Mouse (Mus musculus) forebrain, embryonic 16.5 days (tissue): ENCODE data around the gene Vsig2. TPM values are rescaled to one million over a fixed set of nuclear protein-coding genes. Genes with fewer than 3 reads are reported as not detected.

Source experiments
- ATAC-seq: fragments of 200-750 bp; cut with Nextera tagmentation; 2 replicates; pipeline ENCODE4 v1.8.0; 2017; ENCODE audit warnings: mild to moderate bottlenecking, moderate library complexity
- H3K27ac ChIP-seq: fragments of 300-500 bp; sonication (generic); 2 replicates; pipeline ENCODE4 v1.5.1; 2014; ENCODE audit warnings: low read length, control low read depth
- H3K27me3 ChIP-seq: fragments of 300-500 bp; sonication (generic); replicated peaks from 2 replicates; pipeline ENCODE4 v1.6.1; 2014; ENCODE audit warnings: low read length; ENCODE audit not compliant: control insufficient read depth, insufficient read depth
- H3K36me3 ChIP-seq: fragments of 300-500 bp; sonication (generic); 2 replicates; pipeline ENCODE4 v1.6.1; 2014; ENCODE audit not compliant: control insufficient read depth, insufficient read depth
- H3K4me1 ChIP-seq: fragments of 300-500 bp; sonication (generic); replicated peaks from 2 replicates; pipeline ENCODE4 v1.6.1; 2014; ENCODE audit warnings: low read length; ENCODE audit not compliant: control insufficient read depth, insufficient read depth
- H3K4me2 ChIP-seq: fragments of 300-500 bp; sonication (generic); 2 replicates; pipeline ENCODE4 v1.6.1; 2014; ENCODE audit warnings: mild to moderate bottlenecking, low read length, control low read depth
- H3K4me3 ChIP-seq: fragments of 300-500 bp; sonication (generic); replicated peaks from 2 replicates; pipeline ENCODE4 v1.5.1; 2014; ENCODE audit warnings: mild to moderate bottlenecking, low read length, control low read depth
- H3K9ac ChIP-seq: fragments of 300-500 bp; sonication (generic); replicated peaks from 2 replicates; pipeline ENCODE4 v1.6.1; 2014; ENCODE audit warnings: low read depth, low read length, control low read depth
- H3K9me3 ChIP-seq: fragments of 300-500 bp; sonication (generic); 2 replicates; pipeline ENCODE4 v1.6.1; 2016; ENCODE audit warnings: low read length; ENCODE audit not compliant: control insufficient read depth
- whole genome bisulfite sequencing: fragments of 180-500 bp; shearing (Covaris S2); extraction: QIAGEN DNeasy Blood & Tissue Kit; methylation state at CpG from one replicate; pipeline ENCODE4 v1.1.7; 2014; 5-methylcytosine and 5-hydroxymethylcytosine counted together
- polyA plus RNA-seq: library from polyadenylated mRNA; unstranded; fragments of >200 nt; fragmentation: Nextera tagmentation; extraction: Ambion mirVana; gene quantifications from 2 replicates; pipeline ENCODE4 v1.2.1, GENCODE M21; 2015

The Vsig2 gene
- polyA plus RNA-seq, 1 experiment from 2014 or later, result 0.86 TPM

- Histone ChIP-seq H3K27ac (no peak overlapping the region), H3K36me3 (no peaks in the 10 kb centered on the region), H3K4me3 (no peak overlapping the region), H3K4me1 (peaks cover 8% of the 10 kb centered on the region), H3K9ac (no peak overlapping the region), H3K4me2 (no peak overlapping the region), H3K27me3 (no peaks in the 10 kb centered on the region; the same call in 1 of the 2 replicates), H3K9me3 (no peaks in the 10 kb centered on the region)
- no peak for ATAC-seq
- 79% methylated on average over 2 of the region's 2 CpGs for WGBS
Observed at GRCm38 (mm10) chr9:37569231-37569835, 30.3 kb downstream of the Vsig2 start.

GRCm38 (mm10) chr9:37572204-37572876 lies 33.3 kb downstream of the Vsig2 start:
- WGBS, result 61% methylated on average over 3 of the region's 3 CpGs
- ATAC-seq, result no peak

GRCm38 (mm10) chr9:37576436-37576930 lies 37.4 kb downstream of the Vsig2 start:
- peaks cover 14% of the 10 kb centered on the region for H3K4me1 ChIP-seq
- H3K9me3 ChIP-seq, result no peaks in the 10 kb centered on the region
- H3K4me3 ChIP-seq, result no peak overlapping the region
- H3K9ac ChIP-seq, result no peak overlapping the region
- WGBS, result 26% methylated on average over 14 of the region's 14 CpGs
- no peaks in the 10 kb centered on the region; the same call in 1 of the 2 replicates for H3K27me3 ChIP-seq
- H3K36me3 ChIP-seq, result no peaks in the 10 kb centered on the region
- peak overlapping the region; percentile 34 for H3K4me2 ChIP-seq
- H3K27ac ChIP-seq, result peak overlapping the region; percentile 80
- ATAC-seq, result peak; percentile 92

More at GRCm38 (mm10) chr9:37572204-37572876, 33.3 kb downstream of the Vsig2 start:
- Histone ChIP-seq H3K4me3 (no peak overlapping the region), H3K9me3 (no peaks in the 10 kb centered on the region), H3K27ac (no peak overlapping the region), H3K27me3 (no peaks in the 10 kb centered on the region; the same call in 1 of the 2 replicates), H3K9ac (no peak overlapping the region), H3K36me3 (no peaks in the 10 kb centered on the region), H3K4me1 (peaks cover 22% of the 10 kb centered on the region), H3K4me2 (no peak overlapping the region)

GRCm38 (mm10) chr9:37583594-37583993 lies 44.5 kb downstream of the Vsig2 start:
- Histone ChIP-seq H3K27me3 (no peaks in the 10 kb centered on the region), H3K4me2 (no peak overlapping the region), H3K9me3 (no peaks in the 10 kb centered on the region), H3K4me3 (no peak overlapping the region), H3K9ac (no peak overlapping the region), H3K27ac (no peak overlapping the region), H3K4me1 (no peaks in the 10 kb centered on the region), H3K36me3 (no peaks in the 10 kb centered on the region)
- WGBS, result 83% methylated on average over 5 of the region's 5 CpGs
- ATAC-seq, result no peak

GRCm38 (mm10) chr9:37586718-37587117 lies 47.7 kb downstream of the Vsig2 start:
- Histone ChIP-seq H3K36me3 (no peaks in the 10 kb centered on the region), H3K9ac (no peak overlapping the region), H3K9me3 (no peaks in the 10 kb centered on the region), H3K27ac (no peak overlapping the region), H3K27me3 (no peaks in the 10 kb centered on the region), H3K4me3 (no peak overlapping the region), H3K4me1 (no peaks in the 10 kb centered on the region), H3K4me2 (no peak overlapping the region)
- ATAC-seq, result peak; percentile 45; the same call in 1 of the 2 replicates
- WGBS, result 65% methylated on average over 4 of the region's 4 CpGs

GRCm38 (mm10) chr9:37590381-37590780 lies 51.3 kb downstream of the Vsig2 start:
- 88% methylated on average over 4 of the region's 4 CpGs for WGBS
- ATAC-seq, result no peak

GRCm38 (mm10) chr9:37592025-37592424 lies 53.0 kb downstream of the Vsig2 start:
- Histone ChIP-seq H3K4me2 (no peak overlapping the region), H3K27ac (no peak overlapping the region), H3K27me3 (no peaks in the 10 kb centered on the region), H3K9ac (no peak overlapping the region), H3K4me1 (no peaks in the 10 kb centered on the region), H3K36me3 (no peaks in the 10 kb centered on the region), H3K4me3 (no peak overlapping the region), H3K9me3 (no peaks in the 10 kb centered on the region)
- 64% methylated on average over 2 of the region's 2 CpGs for WGBS
- ATAC-seq, result no peak

More at GRCm38 (mm10) chr9:37590381-37590780, 51.3 kb downstream of the Vsig2 start:
- Histone ChIP-seq H3K9me3 (no peaks in the 10 kb centered on the region), H3K27ac (no peak overlapping the region), H3K27me3 (no peaks in the 10 kb centered on the region), H3K9ac (no peak overlapping the region), H3K4me1 (no peaks in the 10 kb centered on the region), H3K4me2 (no peak overlapping the region), H3K4me3 (no peak overlapping the region), H3K36me3 (no peaks in the 10 kb centered on the region)

GRCm38 (mm10) chr9:37592633-37593032 lies 53.6 kb downstream of the Vsig2 start:
- no peak overlapping the region for H3K4me3 ChIP-seq
- H3K27ac ChIP-seq, result no peak overlapping the region
- no peak for ATAC-seq
- no peaks in the 10 kb centered on the region for H3K27me3 ChIP-seq
- 54% methylated on average over 6 of the region's 6 CpGs for WGBS
- H3K36me3 ChIP-seq, result no peaks in the 10 kb centered on the region
- H3K4me2 ChIP-seq, result no peak overlapping the region
- no peak overlapping the region for H3K9ac ChIP-seq
- H3K9me3 ChIP-seq, result no peaks in the 10 kb centered on the region
- H3K4me1 ChIP-seq, result no peaks in the 10 kb centered on the region

- H3K4me2 ChIP-seq, result no peak overlapping the region
- WGBS, result 89% methylated on average over 3 of the region's 3 CpGs
- no peak overlapping the region for H3K9ac ChIP-seq
- no peak overlapping the region for H3K27ac ChIP-seq
- no peaks in the 10 kb centered on the region for H3K9me3 ChIP-seq
- no peak for ATAC-seq
- no peak overlapping the region for H3K4me3 ChIP-seq
- H3K27me3 ChIP-seq, result no peaks in the 10 kb centered on the region
- H3K36me3 ChIP-seq, result no peaks in the 10 kb centered on the region
- H3K4me1 ChIP-seq, result no peaks in the 10 kb centered on the region
Observed at GRCm38 (mm10) chr9:37593690-37594089, 54.6 kb downstream of the Vsig2 start.
